Mouse (Mus musculus): Measurements from ENCODE around the gene Carmil2.

The Carmil2 gene

GRCm38 (mm10) chr8:105695080-105695780 is 9.2 kb downstream of the Carmil2 start:
- no peak for DNase-seq (ENCODE audit: extremely low spot score)

GRCm38 (mm10) chr8:105697196-105697780 is 11.2 kb downstream of the Carmil2 start:
- DNase-seq (ENCODE audit: extremely low spot score) = no peak

- no peak for DNase-seq (ENCODE audit: extremely low spot score)
These were observed 12.7 kb downstream of the Carmil2 start for GRCm38 (mm10) chr8:105698734-105699133.

GRCm38 (mm10) chr8:105699488-105700215 is 13.6 kb downstream of the Carmil2 start:
- no peak for DNase-seq (ENCODE audit: extremely low spot score)

GRCm38 (mm10) chr8:105700566-105700965 is 14.5 kb downstream of the Carmil2 start:
- no peak for DNase-seq (ENCODE audit: extremely low spot score)

- peak; percentile 96 for DNase-seq (ENCODE audit: extremely low spot score)
These were observed 15.1 kb downstream of the Carmil2 start, which contains the start of the genes Acd and Pard6a for GRCm38 (mm10) chr8:105700966-105701824. TSS of gene Acd (minus strand) at chr8:105701102. TSS of gene Pard6a (plus strand) at chr8:105701148.

- DNase-seq (ENCODE audit: extremely low spot score) = no peak
These were observed 15.9 kb downstream of the Carmil2 start for GRCm38 (mm10) chr8:105702001-105702401.

- DNase-seq (ENCODE audit: extremely low spot score) = no peak
These were observed 16.8 kb downstream of the Carmil2 start for GRCm38 (mm10) chr8:105702731-105703415.

GRCm38 (mm10) chr8:105704146-105704812 is 18.2 kb downstream of the Carmil2 start:
- DNase-seq (ENCODE audit: extremely low spot score) = no peak

GRCm38 (mm10) chr8:105704955-105705354 is 18.9 kb downstream of the Carmil2 start:
- no peak for DNase-seq (ENCODE audit: extremely low spot score)

GRCm38 (mm10) chr8:105706426-105706825 is 20.4 kb downstream of the Carmil2 start:
- no peak for DNase-seq (ENCODE audit: extremely low spot score)

- DNase-seq (ENCODE audit: extremely low spot score) = peak; percentile 94
These were observed 21.7 kb downstream of the Carmil2 start, which contains the start of the genes 4933405L10Rik and Enkd1 for GRCm38 (mm10) chr8:105707498-105708403. TSS of gene 4933405L10Rik (plus strand) at chr8:105707655. TSS of gene Enkd1 (minus strand) at chr8:105708210.

GRCm38 (mm10) chr8:105708675-105709074 is 22.6 kb downstream of the Carmil2 start:
- DNase-seq (ENCODE audit: extremely low spot score) = no peak

- no peak for DNase-seq (ENCODE audit: extremely low spot score)
These were observed 23.2 kb downstream of the Carmil2 start for GRCm38 (mm10) chr8:105709317-105709716.

- no peak for DNase-seq (ENCODE audit: extremely low spot score)
These were observed 26.2 kb downstream of the Carmil2 start for GRCm38 (mm10) chr8:105712286-105712685.

- DNase-seq (ENCODE audit: extremely low spot score) = peak; percentile 82
These were observed 28.1 kb downstream of the Carmil2 start for GRCm38 (mm10) chr8:105714139-105714538.

GRCm38 (mm10) chr8:105715042-105715441 is 29.0 kb downstream of the Carmil2 start:
- no peak for DNase-seq (ENCODE audit: extremely low spot score)

GRCm38 (mm10) chr8:105716302-105716945 is 30.4 kb downstream of the Carmil2 start:
- DNase-seq (ENCODE audit: extremely low spot score) = no peak

- DNase-seq (ENCODE audit: extremely low spot score) = no peak
These were observed 33.6 kb downstream of the Carmil2 start for GRCm38 (mm10) chr8:105719637-105720036.
